Mouse (Mus musculus) small intestine, adult 2 months (tissue): ENCODE results near the gene Hrc. TPM values are rescaled to one million over a fixed set of nuclear protein-coding genes. Genes with fewer than 3 reads are reported as not detected.

Experiments used
- H3K27ac ChIP-seq: fragments of 200-500 bp; 2 replicates; pipeline ENCODE4 v1.5.1; 2012; ENCODE audit warnings: low read depth, low read length, control low read depth, inconsistent platforms; ENCODE audit not compliant: insufficient read depth
- H3K27me3 ChIP-seq: fragments of 200-500 bp; 2 replicates; pipeline ENCODE4 v1.6.1; 2012; ENCODE audit warnings: mild to moderate bottlenecking, moderate library complexity, low read length, inconsistent platforms; ENCODE audit not compliant: control insufficient read depth, insufficient read depth
- H3K36me3 ChIP-seq: fragments of 200-500 bp; 2 replicates; pipeline ENCODE4 v1.6.1; 2012; ENCODE audit warnings: mild to moderate bottlenecking, low read length, control low read depth, inconsistent platforms; ENCODE audit not compliant: control insufficient read depth, insufficient read depth
- H3K4me1 ChIP-seq: fragments of 200-500 bp; 2 replicates; pipeline ENCODE4 v1.6.1; 2012; ENCODE audit warnings: low read length, inconsistent platforms, mixed read lengths; ENCODE audit not compliant: control insufficient read depth, insufficient read depth, insufficient read length
- H3K4me3 ChIP-seq: fragments of 200-500 bp; 2 replicates; pipeline ENCODE4 v1.5.1; 2012; ENCODE audit warnings: low read depth, mild to moderate bottlenecking, control low read depth, inconsistent platforms, low read length, moderate library complexity
- CTCF ChIP-seq: fragments of 200-500 bp; IDR thresholded peaks from 2 replicates; pipeline ENCODE4 v1.5.1; 2012; ENCODE audit warnings: low read depth, mild to moderate bottlenecking, control low read depth, inconsistent platforms, low read length, moderate library complexity, mixed read lengths; ENCODE audit not compliant: insufficient replicate concordance, insufficient read length; ENCODE audit errors: extremely low read depth
- POLR2A ChIP-seq: fragments of 200-500 bp; IDR thresholded peaks from 2 replicates; pipeline ENCODE4 v1.6.1; 2012; ENCODE audit warnings: low read depth, mild to moderate bottlenecking, control low read depth, inconsistent platforms, low read length, moderate library complexity
- WGBS: fragments of 180-500 bp; shearing (Covaris S2); methylation state at CpG from one replicate; pipeline ENCODE4 v1.1.7; 2018; 5-methylcytosine and 5-hydroxymethylcytosine counted together
- polyA plus RNA-seq: library from polyadenylated mRNA; depleted of rRNA; stranded (reverse); fragments of >200 nt; gene quantifications from 2 replicates; pipeline ENCODE4 v1.2.3, GENCODE M21; 2012; rRNA removed

Hrc gene
- polyA plus RNA-seq = 0.14 and 0.46 TPM in 2 replicates

DNA sequence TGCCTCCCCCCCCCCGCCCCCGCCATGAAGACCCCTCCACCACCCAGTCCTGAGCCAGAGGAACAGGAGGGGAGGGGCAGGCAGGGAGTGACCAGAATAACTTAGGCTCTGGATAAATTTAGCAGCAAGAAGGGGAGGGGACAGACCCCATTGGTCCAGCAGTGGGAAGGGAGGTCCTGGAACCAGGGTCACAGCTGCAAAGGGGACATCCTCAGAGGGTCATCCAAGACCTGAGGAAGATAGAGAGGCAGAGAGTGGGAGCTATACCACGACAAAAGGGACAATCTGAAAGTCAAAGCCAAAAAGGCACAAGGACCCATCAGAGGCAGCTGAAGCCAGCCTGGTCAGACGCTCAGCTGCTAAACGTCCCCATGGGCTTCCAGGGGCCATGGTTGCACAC lies at the start of gene Hrc:
Hrc (plus strand) TSS at position 235 of the 400 bp plus-strand sequence.
- Histone ChIP-seq H3K27ac (no peak within 1 kb of the TSS), H3K27me3 (no peaks in the 10 kb centered on the region), H3K4me1 (peaks cover 31% of the 10 kb centered on the region), H3K4me3 (no peak within 1 kb of the TSS), H3K36me3 (peaks cover 12% of the 10 kb centered on the region)
- no peak for TF ChIP-seq CTCF
- no peak for TF ChIP-seq POLR2A
- 71% methylated on average over 5 of the region's 5 CpGs for WGBS

DNA sequence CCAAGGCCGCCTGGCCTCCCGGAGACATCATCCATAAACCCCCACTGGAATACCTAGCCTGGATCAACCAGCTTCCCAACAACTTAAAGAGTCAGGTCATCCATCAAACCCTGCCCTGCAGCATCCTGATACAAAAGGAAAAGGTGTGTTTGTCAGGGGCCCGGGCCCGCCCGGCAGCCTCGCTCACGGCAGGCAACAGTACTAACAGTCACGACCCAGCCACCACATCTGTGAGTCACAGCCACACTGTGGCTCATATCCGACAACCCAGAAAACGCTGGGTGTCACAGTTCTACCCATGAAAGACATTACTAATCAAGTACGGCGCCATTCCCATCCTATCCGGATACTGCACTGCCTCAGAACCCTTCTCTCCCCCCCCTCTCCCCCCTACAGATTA lies 48.6 kb upstream of the Hrc start:
- no peaks in the 10 kb centered on the region for H3K27me3 ChIP-seq

DNA sequence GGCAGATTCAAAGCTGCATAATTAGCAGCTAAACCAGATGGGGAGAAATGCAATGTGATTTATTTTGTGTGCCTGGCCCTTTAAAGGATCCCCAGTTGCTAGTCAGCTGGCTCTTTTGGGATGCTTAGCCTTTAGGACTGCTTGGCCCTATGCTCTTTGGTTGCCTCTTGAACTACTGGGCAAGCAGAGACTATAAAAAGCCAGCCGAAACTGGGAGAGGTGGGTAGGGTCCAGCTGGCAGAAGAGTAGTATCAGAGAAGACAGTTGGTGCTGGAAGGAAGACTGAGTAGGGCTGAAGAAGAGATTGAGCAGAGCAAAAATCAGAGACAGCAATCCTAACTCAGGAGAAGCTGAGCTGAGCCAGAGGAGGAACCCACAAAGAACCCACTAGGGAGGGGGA lies 38.5 kb upstream of the Hrc start:
- WGBS = 82% methylated on average over 1 of the region's 1 CpGs
- Histone ChIP-seq H3K4me1 (no peaks in the 10 kb centered on the region), H3K4me3 (no peak overlapping the region), H3K27me3 (0 out of 2 replicates have a peak, but pooled peaks cover 3% of the 10 kb centered on the region), H3K27ac (no peak overlapping the region), H3K36me3 (no peaks in the 10 kb centered on the region)
- TF ChIP-seq POLR2A = no peak

More for the DNA sequence above, 48.6 kb upstream of the Hrc start:
- Histone ChIP-seq H3K4me1 (no peaks in the 10 kb centered on the region), H3K36me3 (no peaks in the 10 kb centered on the region), H3K27ac (no peak overlapping the region), H3K4me3 (no peak overlapping the region)
- WGBS = 70% methylated on average over 13 of the region's 13 CpGs
- TF ChIP-seq CTCF (no peak), POLR2A (no peak)

DNA sequence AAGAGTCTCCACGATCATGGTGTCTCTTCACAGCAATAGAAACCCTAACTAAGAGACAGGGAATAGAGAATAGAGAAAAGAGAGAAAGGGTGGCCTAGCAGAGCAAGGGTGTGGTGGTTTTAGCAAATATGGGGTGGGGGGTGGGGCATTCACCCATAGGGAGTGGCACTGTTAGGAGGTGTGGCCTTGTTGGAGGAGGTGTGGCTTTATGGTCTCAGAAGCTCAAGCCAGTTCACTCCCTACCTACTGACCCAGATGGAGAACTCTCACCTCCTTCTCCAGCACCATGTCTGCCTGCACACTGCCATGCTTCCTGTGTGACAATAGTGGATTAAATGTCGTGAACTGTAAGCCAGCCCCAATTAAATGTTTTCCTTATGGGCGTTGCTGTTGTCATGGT lies 37.5 kb upstream of the Hrc start:
- TF ChIP-seq POLR2A (no peak), CTCF (no peak)
- peaks cover under 1% of the 10 kb centered on the region; the same call in 1 of the 2 replicates for H3K36me3 ChIP-seq
- no peaks in the 10 kb centered on the region for H3K4me1 ChIP-seq
- no peak overlapping the region for H3K27ac ChIP-seq
- H3K27me3 ChIP-seq = no peaks in the 10 kb centered on the region
- 52% methylated on average over 3 of the region's 3 CpGs for WGBS
- no peak overlapping the region for H3K4me3 ChIP-seq

DNA sequence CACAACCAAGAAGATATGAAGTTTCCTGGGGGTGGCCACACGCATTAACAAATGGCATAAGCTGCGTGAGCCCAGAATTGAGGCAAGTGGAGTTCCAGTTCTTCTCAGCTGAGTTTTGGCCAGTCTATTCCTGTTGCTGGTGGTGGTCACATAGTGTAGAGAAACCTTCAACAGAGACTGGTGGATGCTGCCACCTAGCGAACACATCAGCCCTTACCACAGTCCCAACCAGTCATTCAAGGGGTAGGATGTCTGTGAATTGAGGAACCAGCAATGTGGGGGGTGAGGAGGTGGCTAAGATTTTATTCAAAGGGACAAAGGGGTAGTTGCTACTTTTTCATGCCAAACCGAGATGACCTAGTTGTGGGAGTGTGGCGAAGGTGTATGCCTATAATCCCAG lies 35.3 kb upstream of the Hrc start:
- H3K27ac ChIP-seq = no peak overlapping the region
- H3K4me3 ChIP-seq = no peak overlapping the region
- 12% methylated on average over 5 of the region's 5 CpGs for WGBS
- no peak for TF ChIP-seq POLR2A
- TF ChIP-seq CTCF = peak; percentile 59; the same call in 1 of the 2 replicates
- no peaks in the 10 kb centered on the region for H3K27me3 ChIP-seq
- no peaks in the 10 kb centered on the region for H3K4me1 ChIP-seq
- peaks cover 22% of the 10 kb centered on the region for H3K36me3 ChIP-seq

DNA sequence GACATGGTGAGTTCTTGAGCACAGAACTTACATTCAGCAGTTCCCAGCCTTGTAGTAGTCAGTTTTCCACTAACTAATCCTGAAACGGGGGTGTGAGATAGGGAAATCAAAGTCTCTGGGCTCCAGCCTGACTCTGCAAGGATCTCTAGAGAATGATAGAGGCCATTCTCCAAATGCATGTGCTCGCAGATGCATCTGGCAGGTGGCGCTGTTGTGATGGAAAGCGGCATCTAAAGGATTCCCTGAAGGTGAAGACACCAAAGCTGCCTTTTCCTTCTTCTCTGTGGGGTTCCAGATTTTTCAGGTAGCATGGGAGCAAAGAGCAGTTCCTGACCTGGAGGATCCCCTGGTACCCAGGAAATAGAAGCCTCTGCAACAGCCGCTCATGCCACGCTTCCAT lies 34.8 kb upstream of the Hrc start:
- Histone ChIP-seq H3K36me3 (peaks cover 22% of the 10 kb centered on the region), H3K4me1 (no peaks in the 10 kb centered on the region), H3K27ac (no peak overlapping the region), H3K27me3 (no peaks in the 10 kb centered on the region), H3K4me3 (no peak overlapping the region)
- TF ChIP-seq POLR2A (no peak), CTCF (peak; percentile 71; the same call in 1 of the 2 replicates)
- WGBS = 5% methylated on average over 6 of the region's 6 CpGs

DNA sequence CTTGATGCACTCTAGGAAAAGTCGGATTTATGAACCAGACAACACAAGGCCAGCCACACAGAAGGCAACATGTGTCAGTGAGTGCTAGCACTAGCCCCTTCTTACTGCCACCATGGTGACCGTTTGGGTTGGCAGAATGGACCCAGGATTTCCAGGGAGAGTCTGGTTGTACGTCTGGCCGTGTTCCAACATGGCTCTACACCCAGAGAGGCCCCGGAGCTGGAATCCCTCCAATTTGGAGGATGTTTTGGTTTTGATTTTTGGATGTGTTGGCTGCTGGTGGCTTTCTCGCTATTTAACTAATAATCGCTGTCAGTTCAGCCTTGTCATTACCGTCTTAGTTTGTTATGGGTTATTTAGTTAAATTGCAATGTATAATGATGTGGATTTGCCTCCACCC lies 32.5 kb upstream of the Hrc start:
- H3K27me3 ChIP-seq = no peaks in the 10 kb centered on the region
- H3K27ac ChIP-seq = no peak overlapping the region
- 66% methylated on average over 8 of the region's 8 CpGs for WGBS
- peaks cover 33% of the 10 kb centered on the region for H3K36me3 ChIP-seq
- no peak overlapping the region for H3K4me3 ChIP-seq
- TF ChIP-seq POLR2A = no peak
- no peak for TF ChIP-seq CTCF
- H3K4me1 ChIP-seq = no peaks in the 10 kb centered on the region

DNA sequence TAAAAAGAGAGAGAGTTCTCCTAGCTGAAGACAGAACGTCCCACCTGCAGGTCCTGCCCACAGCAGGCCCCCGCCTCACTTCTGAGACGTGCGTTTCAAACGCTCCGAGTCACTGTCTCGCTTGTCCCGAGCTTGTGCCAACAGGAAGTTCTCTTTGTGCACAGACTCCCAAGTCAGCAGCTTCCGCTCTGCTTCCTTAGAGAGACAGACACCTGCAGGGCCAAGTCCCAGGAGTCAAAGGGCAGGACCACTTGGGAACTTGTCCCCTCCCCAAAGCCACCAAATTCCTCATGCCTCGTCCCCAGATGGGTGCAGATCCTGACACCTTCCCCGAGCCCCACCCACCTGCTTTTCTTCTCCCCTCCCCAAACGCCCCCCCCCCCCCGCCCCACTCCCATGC lies 30.2 kb upstream of the Hrc start:
- no peak overlapping the region for H3K4me3 ChIP-seq
- H3K27me3 ChIP-seq = no peaks in the 10 kb centered on the region
- no peak overlapping the region for H3K27ac ChIP-seq
- TF ChIP-seq POLR2A = no peak
- no peak for TF ChIP-seq CTCF
- no peaks in the 10 kb centered on the region for H3K4me1 ChIP-seq
- WGBS = 33% methylated on average over 12 of the region's 13 CpGs
- peaks cover 50% of the 10 kb centered on the region for H3K36me3 ChIP-seq
